Comparison of ENCODE assay signal across 13 mouse cellular contexts in the genomic region with DNA sequence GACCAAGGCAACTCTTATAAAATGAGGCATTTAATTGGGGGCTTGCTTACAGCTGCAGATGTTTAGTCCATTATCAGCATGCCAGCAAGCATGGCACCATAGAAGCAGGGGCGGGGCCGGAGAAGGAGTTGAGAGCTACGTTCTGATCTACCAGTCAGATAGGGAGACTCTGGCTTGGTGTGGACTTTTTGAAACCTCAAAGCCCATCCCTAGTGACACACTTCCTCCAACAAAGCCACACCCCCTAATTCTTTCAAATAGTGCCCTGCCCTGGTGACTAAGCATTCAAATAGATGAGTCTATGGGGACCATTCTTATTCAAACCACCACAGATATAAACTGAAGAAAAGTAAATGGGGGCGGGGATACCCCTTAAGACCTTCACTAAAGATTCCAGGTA.
DNase-seq lines count a peak whose midpoint lies in the region; ATAC-seq and TF ChIP-seq lines count a peak whose summit lies in the region.
"Had no signal": no experiment of that assay in that cellular context is flagged by ENCODE, and none has a peak within 500 bp of the region (broad histone marks: within the 10 kb centered on the region; RNA-seq: fewer than 3 reads in every experiment).

No protein-coding gene starts in this region.

- H3K4me1 ChIP-seq in lung, postnatal 0 days (ENCODE audit: insufficient read depth, low read depth, low read length), result peaks cover 7% of the 10 kb centered on the region
- H3K4me1 ChIP-seq in lung, adult 2 months (ENCODE audit: control insufficient read depth, insufficient read depth, low read length), result peaks cover 3% of the 10 kb centered on the region; the same call in 1 of the 2 replicates
- H3K4me1 ChIP-seq in brown adipose tissue, adult 24 weeks (ENCODE audit: control insufficient read depth, insufficient read depth, insufficient read length, low read length), result peaks cover 10% of the 10 kb centered on the region; the same call in 1 of the 2 replicates
- H3K4me1 ChIP-seq in liver, embryonic 14.5 days (replicated peaks; ENCODE audit: control insufficient read depth in 2 of 2, insufficient read depth in 2 of 2, low read length in 1 of 2), result peaks cover 0 to 12% of the 10 kb centered on the region in 2 experiments; a peak in 3 of 4 replicates
- H3K4me1 ChIP-seq in stomach, embryonic 14.5 days (ENCODE audit: control insufficient read depth, insufficient read depth, low read length), result no peaks in the 10 kb centered on the region
- H3K4me1 ChIP-seq: hindbrain, embryonic 15.5 days had no signal

- H3K9me3 ChIP-seq in lung, postnatal 0 days (ENCODE audit: low read length), result no peaks in the 10 kb centered on the region
- H3K9me3 ChIP-seq in liver, embryonic 14.5 days (ENCODE audit: control insufficient read depth, low read length), result no peaks in the 10 kb centered on the region
- H3K9me3 ChIP-seq in stomach, embryonic 14.5 days (ENCODE audit: control insufficient read depth, low read depth, low read length), result no peaks in the 10 kb centered on the region
- H3K9me3 ChIP-seq: hindbrain, embryonic 15.5 days; lung, embryonic 15.5 days; neural tube, embryonic 12.5 days had no signal

- H3K4me3 ChIP-seq in lung, postnatal 0 days (ENCODE audit: low read depth, low read length), result no peak overlapping the region
- H3K4me3 ChIP-seq in lung, adult 2 months (replicated peaks; ENCODE audit: extremely low read depth, low read depth, low read length), result no peak overlapping the region
- H3K4me3 ChIP-seq in brown adipose tissue, adult 24 weeks (ENCODE audit: insufficient read depth, low read depth, low read length), result no peak overlapping the region
- no peak overlapping the region for H3K4me3 ChIP-seq in liver, embryonic 14.5 days (ENCODE audit: insufficient read depth in 1 of 2, low read depth in 2 of 2, low read length in 2 of 2)
- no peak overlapping the region for H3K4me3 ChIP-seq in stomach, embryonic 14.5 days (ENCODE audit: low read depth, low read length)
- H3K4me3 ChIP-seq: hindbrain, embryonic 15.5 days; lung, embryonic 15.5 days; neural tube, embryonic 12.5 days had no signal

- TF ChIP-seq POLR2A in lung, adult 2 months (IDR thresholded peaks at IDR 0.05; ENCODE audit: borderline replicate concordance, extremely low read depth, low read depth, low read length), result no peak

- peak; percentile 67 for ATAC-seq in lung, postnatal 0 days
- peak; percentile 38; the same call in 1 of the 2 replicates for ATAC-seq in liver, embryonic 14.5 days (ENCODE audit: insufficient read depth)
- peak; percentile 35; the same call in 1 of the 2 replicates for ATAC-seq in stomach, embryonic 14.5 days (ENCODE audit: insufficient number of reproducible peaks, insufficient read depth, low FRiP score, low read depth)

- peak; percentile 59 for TF ChIP-seq EP300 in lung, postnatal 0 days (IDR thresholded peaks at IDR 0.05)
- TF ChIP-seq EP300 in liver, embryonic 14.5 days (IDR thresholded peaks at IDR 0.05; ENCODE audit: low read depth), result no peak

- no peak for TF ChIP-seq CTCF in lung, postnatal 0 days (IDR thresholded peaks at IDR 0.05)
- TF ChIP-seq CTCF in lung, adult 2 months (IDR thresholded peaks at IDR 0.05; ENCODE audit: insufficient read depth, low read length), result no peak
- no peak for TF ChIP-seq CTCF in liver, embryonic 14.5 days (IDR thresholded peaks at IDR 0.05; ENCODE audit: low read depth)

- H3K27me3 ChIP-seq in lung, postnatal 0 days (replicated peaks; ENCODE audit: insufficient read depth, low read length), result no peaks in the 10 kb centered on the region
- no peaks in the 10 kb centered on the region for H3K27me3 ChIP-seq in liver, embryonic 14.5 days (ENCODE audit: control insufficient read depth, insufficient read depth, low read length)
- H3K27me3 ChIP-seq in stomach, embryonic 14.5 days (ENCODE audit: control insufficient read depth, insufficient read depth, low read length), result no peaks in the 10 kb centered on the region
- H3K27me3 ChIP-seq: hindbrain, embryonic 15.5 days; lung, embryonic 15.5 days; neural tube, embryonic 12.5 days had no signal

- no peak overlapping the region for H3K4me2 ChIP-seq in lung, postnatal 0 days (replicated peaks; ENCODE audit: low read depth, low read length)
- no peak overlapping the region for H3K4me2 ChIP-seq in liver, embryonic 14.5 days (ENCODE audit: low read depth)
- no peak overlapping the region for H3K4me2 ChIP-seq in stomach, embryonic 14.5 days (replicated peaks; ENCODE audit: low read depth, low read length)
- H3K4me2 ChIP-seq: hindbrain, embryonic 15.5 days; lung, embryonic 15.5 days; neural tube, embryonic 12.5 days had no signal

- H3K36me3 ChIP-seq in lung, postnatal 0 days (ENCODE audit: insufficient read depth, low read length), result no peaks in the 10 kb centered on the region
- H3K36me3 ChIP-seq in liver, embryonic 14.5 days (replicated peaks; ENCODE audit: control insufficient read depth, insufficient read depth, low read depth), result no peaks in the 10 kb centered on the region
- no peaks in the 10 kb centered on the region for H3K36me3 ChIP-seq in stomach, embryonic 14.5 days (ENCODE audit: control insufficient read depth, insufficient read depth, low read length)
- H3K36me3 ChIP-seq: hindbrain, embryonic 15.5 days; lung, embryonic 15.5 days; neural tube, embryonic 12.5 days had no signal

- 0 out of 2 replicates have a peak overlapping the region, but pooled peaks have one; percentile 32 for H3K27ac ChIP-seq in lung, postnatal 0 days (ENCODE audit: low read length)
- H3K27ac ChIP-seq in brown adipose tissue, adult 24 weeks (replicated peaks; ENCODE audit: low read depth, low read length), result peak overlapping the region; percentile 54; the same call in 1 of the 2 replicates
- no peak overlapping the region for H3K27ac ChIP-seq in liver, embryonic 14.5 days
- H3K27ac ChIP-seq in stomach, embryonic 14.5 days (ENCODE audit: low read length), result no peak overlapping the region
- H3K27ac ChIP-seq: hindbrain, embryonic 15.5 days; lung, embryonic 15.5 days; neural tube, embryonic 12.5 days had no signal

- no peak overlapping the region for H3K9ac ChIP-seq in lung, postnatal 0 days (replicated peaks; ENCODE audit: low read depth)
- H3K9ac ChIP-seq in liver, embryonic 14.5 days (replicated peaks), result no peak overlapping the region
- no peak overlapping the region for H3K9ac ChIP-seq in stomach, embryonic 14.5 days (replicated peaks; ENCODE audit: low read depth, low read length)
- H3K9ac ChIP-seq: hindbrain, embryonic 15.5 days; lung, embryonic 15.5 days; neural tube, embryonic 12.5 days had no signal

- WGBS in lung, postnatal 0 days, result 76% methylated on average over 4 of the region's 4 CpGs
- 73% methylated on average over 4 of the region's 4 CpGs for WGBS in lung, adult 2 months
- 24% methylated on average over 4 of the region's 4 CpGs for WGBS in liver, embryonic 14.5 days (ENCODE audit: insufficient replicate concordance)
- 80% methylated on average over 4 of the region's 4 CpGs for WGBS in stomach, embryonic 14.5 days

- peak; percentile 63 for DNase-seq in lung, postnatal 0 days (ENCODE audit: low spot score)
- DNase-seq in lung, adult 2 months, result no peak
- peak in 1 of 3 experiments; percentile 51 for DNase-seq in liver, embryonic 14.5 days (ENCODE audit: low read depth in 3 of 3, low spot score in 3 of 3)
- no peak for DNase-seq in spleen, adult 12 weeks (ENCODE audit: low spot score)
- no peak for DNase-seq in frontal cortex, postnatal 25 days (ENCODE audit: low spot score in 2 of 2)
- no peak for DNase-seq in urinary bladder, adult 2 months (ENCODE audit: low spot score)
- DNase-seq: adrenal gland, postnatal 14 days; right cerebral cortex, postnatal 25 days had no signal

Comparison
In these comparisons a context has a peak if more than half of its experiments do, and no peak if none do; other contexts are left out.
1. H3K27ac ChIP-seq: peak in lung, postnatal 0 days (single experiment) and brown adipose tissue, adult 24 weeks (single experiment); none in liver, embryonic 14.5 days (single experiment) and stomach, embryonic 14.5 days (single experiment).
2. Peak in every context shown above with its lines, with median percentiles within 50 percentile points of each other: ATAC-seq.